Mouse (Mus musculus) neural tube, embryonic 13.5 days (tissue): ENCODE results near the gene Tcf21. TPM values are rescaled to one million over a fixed set of nuclear protein-coding genes. Genes with fewer than 3 reads are reported as not detected.
A peak's percentile ranks its signal among the peaks of the same experiment; 100 is the strongest.

ENCODE experiments used
- ATAC-seq: fragments of 200-750 bp; cut with Nextera tagmentation; 2 replicates; pipeline ENCODE4 v1.8.0; 2017; ENCODE audit warnings: low read depth, mild to moderate bottlenecking, moderate TSS enrichment, moderate library complexity
- H3K27ac ChIP-seq: fragments of 300-500 bp; sonication (generic); replicated peaks from 2 replicates; pipeline ENCODE4 v1.5.1; 2015; ENCODE audit warnings: moderate library complexity, mild to moderate bottlenecking, inconsistent platforms
- H3K27me3 ChIP-seq: fragments of 300-500 bp; sonication (generic); 2 replicates; pipeline ENCODE4 v1.6.1; 2015; ENCODE audit warnings: mild to moderate bottlenecking, inconsistent platforms
- H3K36me3 ChIP-seq: fragments of 300-500 bp; sonication (generic); 2 replicates; pipeline ENCODE4 v1.6.1; 2015; ENCODE audit warnings: mild to moderate bottlenecking, inconsistent platforms
- H3K4me1 ChIP-seq: fragments of 300-500 bp; sonication (generic); replicated peaks from 2 replicates; pipeline ENCODE4 v1.6.1; 2015; ENCODE audit warnings: inconsistent platforms
- H3K4me2 ChIP-seq: fragments of 300-500 bp; sonication (generic); 2 replicates; pipeline ENCODE4 v1.6.1; 2015; ENCODE audit warnings: inconsistent platforms, mild to moderate bottlenecking, moderate library complexity
- H3K4me3 ChIP-seq: fragments of 300-500 bp; sonication (generic); 2 replicates; pipeline ENCODE4 v1.5.1; 2015; ENCODE audit warnings: mild to moderate bottlenecking, inconsistent platforms
- H3K9ac ChIP-seq: fragments of 300-500 bp; sonication (generic); 2 replicates; pipeline ENCODE4 v1.6.1; 2015; ENCODE audit warnings: moderate library complexity, mild to moderate bottlenecking, inconsistent platforms
- H3K9me3 ChIP-seq: fragments of 300-500 bp; sonication (generic); 2 replicates; pipeline ENCODE4 v1.6.1; 2016; ENCODE audit warnings: inconsistent platforms
- WGBS: fragments of 180-500 bp; shearing (Covaris S2); methylation state at CpG from one replicate; pipeline ENCODE4 v1.1.7; 2015; 5-methylcytosine and 5-hydroxymethylcytosine counted together
- polyA plus RNA-seq: library from polyadenylated mRNA; unstranded; fragments of >200 nt; fragmentation: Nextera tagmentation; extraction: Ambion mirVana; gene quantifications from 2 replicates; pipeline ENCODE4 v1.2.1, GENCODE M21; 2015

Gene Tcf21
- polyA plus RNA-seq, 1 experiment from 2014 or later: 1.3 TPM

DNA sequence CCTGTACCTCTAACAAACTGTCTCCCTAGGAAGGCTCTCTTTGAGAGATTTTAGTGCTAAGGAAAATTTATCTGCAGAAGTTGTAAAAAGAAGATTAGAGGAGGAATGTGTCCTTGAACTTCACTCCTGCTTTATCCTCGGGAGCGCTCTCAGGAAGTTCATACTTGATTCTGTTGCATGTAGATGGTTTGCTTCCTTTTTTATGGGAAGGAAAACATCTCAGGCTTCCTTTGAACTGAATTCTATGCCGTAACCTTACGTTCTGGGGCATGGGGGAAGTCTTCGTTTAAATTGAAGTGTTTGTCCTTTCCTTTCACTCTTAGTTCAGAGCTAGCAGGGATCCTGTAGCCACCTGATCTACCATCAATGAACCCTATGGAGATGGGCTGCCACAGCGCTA lies 2.9 kb upstream of the Tcf21 start:
- Histone ChIP-seq H3K9me3 (no peaks in the 10 kb centered on the region), H3K4me1 (peaks cover 8% of the 10 kb centered on the region), H3K36me3 (no peaks in the 10 kb centered on the region), H3K27me3 (peaks cover 84% of the 10 kb centered on the region), H3K9ac (no peak overlapping the region), H3K27ac (no peak overlapping the region), H3K4me2 (no peak overlapping the region), H3K4me3 (no peak overlapping the region)
- ATAC-seq: no peak
- WGBS: 8% methylated on average over 6 of the region's 6 CpGs

DNA sequence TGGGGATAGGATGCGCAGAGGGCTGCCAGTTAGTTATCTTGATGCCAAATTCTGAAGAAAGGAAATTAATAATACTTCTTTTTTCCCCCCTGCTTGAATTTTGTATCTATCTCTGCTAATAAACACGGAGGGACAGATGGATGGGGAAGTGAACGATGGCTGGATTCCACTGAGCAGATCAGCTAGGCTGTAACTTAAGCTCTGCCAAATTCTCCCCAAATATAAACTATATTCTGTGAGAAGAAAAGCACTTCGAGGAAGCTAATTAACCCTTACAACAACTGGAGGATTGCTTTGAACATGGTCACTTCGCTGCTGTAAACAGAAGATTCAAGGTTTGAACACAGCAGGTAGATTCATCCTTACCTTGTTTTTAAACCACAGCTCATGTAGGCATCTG lies 2.5 kb upstream of the Tcf21 start:
- H3K4me1 ChIP-seq: peaks cover 8% of the 10 kb centered on the region
- no peak overlapping the region for H3K4me2 ChIP-seq
- no peaks in the 10 kb centered on the region for H3K9me3 ChIP-seq
- H3K9ac ChIP-seq: no peak overlapping the region
- no peak overlapping the region for H3K27ac ChIP-seq
- ATAC-seq: no peak
- H3K36me3 ChIP-seq: no peaks in the 10 kb centered on the region
- no peak overlapping the region for H3K4me3 ChIP-seq
- H3K27me3 ChIP-seq: peaks cover 88% of the 10 kb centered on the region
- 12% methylated on average over 5 of the region's 5 CpGs for WGBS

DNA sequence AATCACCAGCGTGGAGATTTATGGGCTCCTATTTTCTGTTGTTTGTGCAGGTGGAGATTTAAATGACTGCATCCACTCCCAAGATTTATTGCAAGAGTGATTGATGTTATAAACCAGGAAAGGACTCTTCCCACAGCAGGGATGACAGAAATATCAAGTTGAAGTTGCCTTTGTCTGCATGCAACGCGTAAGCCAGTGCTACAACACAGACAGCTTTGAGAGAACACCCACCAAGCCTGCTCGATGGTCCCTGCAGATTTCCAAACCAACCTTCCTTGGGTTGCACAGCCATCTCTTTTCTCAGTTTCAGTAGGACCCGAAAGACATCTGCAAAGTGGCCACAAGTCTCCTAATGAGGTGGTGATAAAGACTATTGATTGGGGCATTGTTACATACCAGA lies 1.7 kb upstream of the Tcf21 start:
- H3K4me2 ChIP-seq: no peak overlapping the region
- H3K9ac ChIP-seq: no peak overlapping the region
- no peaks in the 10 kb centered on the region for H3K36me3 ChIP-seq
- no peak for ATAC-seq
- no peak overlapping the region for H3K27ac ChIP-seq
- peaks cover 89% of the 10 kb centered on the region for H3K27me3 ChIP-seq
- 1% methylated on average over 5 of the region's 5 CpGs for WGBS
- H3K9me3 ChIP-seq: no peaks in the 10 kb centered on the region
- no peak overlapping the region for H3K4me3 ChIP-seq
- H3K4me1 ChIP-seq: peaks cover 8% of the 10 kb centered on the region

- no peaks in the 10 kb centered on the region for H3K9me3 ChIP-seq
- 11% methylated on average over 1 of the region's 1 CpGs for WGBS
- no peak for ATAC-seq
These were observed 1.3 kb upstream of the Tcf21 start for GRCm38 (mm10) chr10:22821267-22821666.

GRCm38 (mm10) chr10:22820841-22821240 lies 867 bp upstream of the Tcf21 start:
- H3K36me3 ChIP-seq: no peaks in the 10 kb centered on the region
- no peak overlapping the region for H3K4me2 ChIP-seq
- no peak overlapping the region for H3K9ac ChIP-seq
- no peak overlapping the region for H3K27ac ChIP-seq
- 14% methylated on average over 2 of the region's 2 CpGs for WGBS
- peaks cover 91% of the 10 kb centered on the region for H3K27me3 ChIP-seq
- H3K4me3 ChIP-seq: no peak overlapping the region
- H3K9me3 ChIP-seq: no peaks in the 10 kb centered on the region
- peaks cover 8% of the 10 kb centered on the region for H3K4me1 ChIP-seq
- no peak for ATAC-seq

More at GRCm38 (mm10) chr10:22821267-22821666, 1.3 kb upstream of the Tcf21 start:
- H3K27ac ChIP-seq: no peak overlapping the region
- H3K4me1 ChIP-seq: peaks cover 8% of the 10 kb centered on the region
- H3K36me3 ChIP-seq: no peaks in the 10 kb centered on the region
- H3K4me2 ChIP-seq: no peak overlapping the region
- no peak overlapping the region for H3K4me3 ChIP-seq
- no peak overlapping the region for H3K9ac ChIP-seq
- peaks cover 91% of the 10 kb centered on the region for H3K27me3 ChIP-seq

- Histone ChIP-seq H3K4me1 (peaks cover 8% of the 10 kb centered on the region), H3K4me3 (no peak overlapping the region), H3K27ac (no peak overlapping the region), H3K27me3 (peaks cover 95% of the 10 kb centered on the region), H3K36me3 (no peaks in the 10 kb centered on the region), H3K9me3 (no peaks in the 10 kb centered on the region), H3K9ac (no peak overlapping the region), H3K4me2 (no peak overlapping the region; the same call in 1 of the 2 replicates)
- under 1% methylated on average over 42 of the region's 42 CpGs for WGBS
- ATAC-seq: peak; percentile 17; the same call in 1 of the 2 replicates
These were observed 619 bp downstream of the Tcf21 start for GRCm38 (mm10) chr10:22819239-22819870.

- Histone ChIP-seq H3K36me3 (no peaks in the 10 kb centered on the region), H3K27ac (no peak overlapping the region), H3K9me3 (no peaks in the 10 kb centered on the region), H3K4me2 (no peak overlapping the region), H3K4me1 (peaks cover 8% of the 10 kb centered on the region), H3K4me3 (no peak overlapping the region), H3K27me3 (peaks cover 95% of the 10 kb centered on the region), H3K9ac (no peak overlapping the region)
- whole genome bisulfite sequencing: 1% methylated on average over 12 of the region's 12 CpGs
- no peak for ATAC-seq
These were observed 1.3 kb downstream of the Tcf21 start for GRCm38 (mm10) chr10:22818600-22819238.

DNA sequence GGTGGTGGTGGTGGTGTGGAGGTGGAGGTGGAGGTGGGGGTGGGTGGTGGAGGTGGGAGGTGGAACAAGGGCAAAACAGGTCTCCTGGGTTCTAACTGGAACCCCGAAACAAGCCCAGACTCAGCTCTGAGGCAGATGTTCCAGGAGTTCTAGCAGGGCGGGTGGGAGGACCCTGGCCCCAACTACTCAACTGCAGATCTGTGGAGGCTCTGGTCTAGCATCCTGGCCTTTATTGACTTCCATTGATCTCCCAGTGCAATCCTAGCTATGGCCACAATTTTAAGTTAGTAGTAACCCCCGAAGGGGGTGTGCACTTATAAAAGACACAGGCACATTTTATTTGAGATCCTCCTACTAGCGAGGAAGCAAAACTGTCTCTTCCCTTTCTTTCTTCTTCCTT lies 2.0 kb downstream of the Tcf21 start:
- no peak for ATAC-seq
- no peak overlapping the region for H3K4me3 ChIP-seq
- 0% methylated on average over 4 of the region's 4 CpGs for WGBS

DNA sequence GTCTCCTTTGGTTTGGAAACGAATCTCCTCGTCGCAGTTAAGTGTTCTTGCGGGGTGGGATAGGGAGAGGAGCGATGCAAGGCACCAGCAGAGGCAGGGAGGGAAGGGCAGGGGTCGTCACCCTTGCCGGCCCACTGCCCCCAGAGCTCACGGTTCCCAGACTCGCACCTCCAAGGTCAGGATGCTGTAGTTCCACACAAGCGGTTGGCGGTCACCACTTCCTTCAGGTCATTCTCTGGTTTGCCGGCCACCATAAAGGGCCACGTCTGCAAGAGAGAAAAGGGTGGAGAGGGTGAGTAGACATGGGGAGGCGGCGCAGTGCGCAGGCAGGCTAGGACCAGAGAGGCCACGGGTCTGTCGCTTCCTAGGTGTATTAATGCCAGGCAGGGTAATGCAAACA lies 2.4 kb downstream of the Tcf21 start:
- no peak overlapping the region for H3K4me3 ChIP-seq
- no peaks in the 10 kb centered on the region for H3K9me3 ChIP-seq
- H3K27ac ChIP-seq: no peak overlapping the region
- H3K9ac ChIP-seq: no peak overlapping the region
- no peak for ATAC-seq
- WGBS: 2% methylated on average over 18 of the region's 18 CpGs
- peaks cover 12% of the 10 kb centered on the region for H3K4me1 ChIP-seq
- peaks cover 90% of the 10 kb centered on the region for H3K27me3 ChIP-seq
- H3K36me3 ChIP-seq: no peaks in the 10 kb centered on the region
- H3K4me2 ChIP-seq: no peak overlapping the region

More for the DNA sequence above, 2.0 kb downstream of the Tcf21 start:
- Histone ChIP-seq H3K4me1 (peaks cover 12% of the 10 kb centered on the region), H3K9ac (no peak overlapping the region), H3K4me2 (no peak overlapping the region), H3K27ac (no peak overlapping the region), H3K9me3 (no peaks in the 10 kb centered on the region), H3K27me3 (peaks cover 93% of the 10 kb centered on the region), H3K36me3 (no peaks in the 10 kb centered on the region)

GRCm38 (mm10) chr10:22816237-22816762 lies 3.7 kb downstream of the Tcf21 start:
- Histone ChIP-seq H3K4me1 (peaks cover 15% of the 10 kb centered on the region), H3K4me3 (no peak overlapping the region), H3K27me3 (peaks cover 90% of the 10 kb centered on the region), H3K9ac (no peak overlapping the region), H3K27ac (no peak overlapping the region), H3K36me3 (no peaks in the 10 kb centered on the region), H3K4me2 (no peak overlapping the region), H3K9me3 (no peaks in the 10 kb centered on the region)
- ATAC-seq: no peak
- WGBS: under 1% methylated on average over 28 of the region's 28 CpGs

DNA sequence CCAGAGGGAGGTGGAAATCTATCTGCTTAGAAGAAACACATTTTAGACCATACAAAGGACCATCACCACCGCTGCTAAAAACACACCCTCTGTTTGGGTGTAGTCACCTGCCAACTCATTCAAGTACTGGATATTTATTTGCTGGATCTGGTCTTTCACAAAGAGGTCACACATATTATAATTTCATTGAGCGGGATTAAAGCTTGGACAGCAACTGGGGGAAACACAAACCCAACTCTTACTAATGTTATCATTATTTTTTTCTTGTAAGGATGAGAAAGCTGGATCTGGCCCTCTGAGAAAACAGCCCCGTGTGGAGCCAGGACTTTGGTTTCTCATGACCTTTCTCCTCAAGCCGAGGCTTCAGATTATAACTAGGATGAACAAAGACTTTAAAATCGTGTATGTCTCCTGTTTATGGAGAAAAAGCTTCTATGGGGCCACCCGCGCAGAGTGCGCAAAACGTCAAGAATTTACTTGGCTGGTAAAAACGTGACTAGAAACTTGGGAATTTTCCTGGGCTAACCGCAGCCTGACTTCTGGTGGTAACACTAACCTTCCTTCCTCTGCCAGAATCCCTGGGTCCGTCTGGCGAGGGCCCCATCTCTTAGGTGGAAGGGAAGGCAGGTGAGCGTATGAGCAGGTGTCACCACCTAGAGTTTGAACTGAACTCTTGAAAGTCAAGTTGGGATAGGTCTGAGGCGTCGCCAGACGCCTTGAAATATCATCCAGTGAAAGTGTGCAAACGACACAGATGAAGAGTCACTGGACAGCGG lies 4.3 kb downstream of the Tcf21 start:
- Histone ChIP-seq H3K4me1 (peaks cover 15% of the 10 kb centered on the region), H3K36me3 (no peaks in the 10 kb centered on the region), H3K9me3 (no peaks in the 10 kb centered on the region), H3K27ac (no peak overlapping the region), H3K4me3 (no peak overlapping the region), H3K4me2 (no peak overlapping the region), H3K9ac (no peak overlapping the region), H3K27me3 (peaks cover 89% of the 10 kb centered on the region)
- WGBS: 1% methylated on average over 19 of the region's 19 CpGs
- no peak for ATAC-seq

DNA sequence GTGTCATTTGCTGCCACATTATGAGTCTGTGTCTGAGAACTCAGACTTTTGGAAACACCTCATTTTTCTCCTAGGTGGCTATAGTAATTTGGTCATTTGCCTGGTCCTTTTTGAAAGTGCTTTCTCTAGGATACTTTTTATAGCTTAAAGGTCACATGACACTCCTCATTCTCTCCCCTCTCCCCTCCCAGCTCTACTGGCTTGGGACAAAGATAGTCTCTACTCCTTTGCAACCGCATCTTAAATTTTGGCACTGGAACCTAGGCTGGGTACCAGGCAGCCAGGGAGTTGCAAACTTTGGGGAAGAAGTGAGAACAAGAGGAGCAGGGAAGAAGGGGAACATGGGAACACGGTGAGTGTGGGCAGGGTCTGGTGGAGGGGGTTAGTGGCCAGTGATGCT lies 5.2 kb downstream of the Tcf21 start:
- no peak overlapping the region for H3K27ac ChIP-seq
- no peak overlapping the region for H3K9ac ChIP-seq

More for the DNA sequence above, 5.2 kb downstream of the Tcf21 start:
- Histone ChIP-seq H3K4me3 (no peak overlapping the region), H3K4me2 (no peak overlapping the region), H3K27me3 (peaks cover 89% of the 10 kb centered on the region), H3K9me3 (no peaks in the 10 kb centered on the region), H3K4me1 (peaks cover 15% of the 10 kb centered on the region), H3K36me3 (no peaks in the 10 kb centered on the region)
- ATAC-seq: no peak
- WGBS: 0% methylated on average over 2 of the region's 2 CpGs
